Mouse (Mus musculus) gastrocnemius, adult 2 months (tissue): ENCODE data around the gene Cox4i2. TPM values are rescaled to one million over a fixed set of nuclear protein-coding genes. Genes with fewer than 3 reads are reported as not detected.

ENCODE experiments used
- DNase-seq: peaks from one replicate; pipeline ENCODE4 v3.0.0; 2022
- H3K27ac ChIP-seq: fragments of 200-600 bp; 2 replicates; pipeline ENCODE4 v1.8.1; 2022; ENCODE audit warnings: mild to moderate bottlenecking
- H3K4me3 ChIP-seq: fragments of 200-600 bp; 2 replicates; pipeline ENCODE4 v1.8.1; 2022; ENCODE audit warnings: mild to moderate bottlenecking, moderate library complexity
- CTCF ChIP-seq: fragments of 200-600 bp; IDR thresholded peaks from 2 replicates; pipeline ENCODE4 v1.8.1; 2022; ENCODE audit warnings: antibody characterized with exemption, mild to moderate bottlenecking, moderate library complexity
- intact Hi-C: fragments of 180-260 bp; cut with DNase I; formaldehyde crosslinking; loops from one replicate; pipeline ENCODE4 v1.15.1; 2025
- microRNA-seq: library from miRNA; unstranded; fragments of <30 nt; microRNA quantifications from one replicate; pipeline ENCODE4 v1.2.0, GENCODE M21; 2021
- total RNA-seq, 2 experiments: library from RNA; stranded (reverse); gene quantifications; 2 replicates each; pipeline ENCODE4 v1.2.3; 2021

The Cox4i2 gene
- total RNA-seq, 2 experiments from 2014 or later: 2.0 to 4.2 TPM

- intact Hi-C loops: no loop called here
- DNase-seq: no peak
- Histone ChIP-seq H3K27ac (peak overlapping the region; percentile 93), H3K4me3 (no peak overlapping the region)
- TF ChIP-seq CTCF: no peak
These were observed 60.4 kb downstream of the Cox4i2 start for GRCm38 (mm10) chr2:152814213-152814874.

Small RNA genes within 50 kb of the gene (microRNA-seq; reads per million reads assigned to microRNA genes)
- not detected for gene Gm23802

Other genes with a start within 250 kb of the Cox4i2 start
- not detected for gene Defb26, start 242.5 kb upstream of the Cox4i2 start, total RNA-seq
- not detected for gene Defb28, start 235.9 kb upstream of the Cox4i2 start, total RNA-seq
- gene Defb29, start 214.1 kb upstream of the Cox4i2 start, total RNA-seq: not detected
- gene Gm17416, start 184.8 kb upstream of the Cox4i2 start, total RNA-seq: not detected
- gene Defb21, start 181.4 kb upstream of the Cox4i2 start, total RNA-seq: not detected
- gene Defb19, start 173.9 kb upstream of the Cox4i2 start, total RNA-seq: not detected
- not detected for gene Defb45, start 154.8 kb upstream of the Cox4i2 start, total RNA-seq
- gene Defb36, start 149.8 kb upstream of the Cox4i2 start, total RNA-seq: not detected
- not detected for gene Defb25, start 131.1 kb upstream of the Cox4i2 start, total RNA-seq
- gene Rem1, start 127.2 kb upstream of the Cox4i2 start, total RNA-seq: 1 to 10 TPM; 2.4 to 3.0 TPM
- gene H13, start 84.7 kb upstream of the Cox4i2 start, total RNA-seq: 10 to 100 TPM; 32.6 to 37.3 TPM
- gene Mcts2, start 67.1 kb upstream of the Cox4i2 start, total RNA-seq: 10 to 100 TPM; 11.1 to 12.8 TPM
- gene Id1, start 17.9 kb upstream of the Cox4i2 start, total RNA-seq: 10 to 100 TPM in 1 of 2 experiments, 1 to 10 TPM in 1; 6.7 to 26.8 TPM
- gene Bcl2l1, start 77.6 kb downstream of the Cox4i2 start, total RNA-seq: 10 to 100 TPM; 15.7 to 40.3 TPM
- 1 to 10 TPM; 1.1 to 1.7 TPM for gene Tpx2, start 93.8 kb downstream of the Cox4i2 start, total RNA-seq
- 100 to 1,000 TPM; 445 to 720 TPM for gene Mylk2, start 157.2 kb downstream of the Cox4i2 start, total RNA-seq
- gene Foxs1, start 179.0 kb downstream of the Cox4i2 start, total RNA-seq: 1 to 10 TPM; 1.4 to 1.7 TPM
- under 1 TPM; 0.45 to 0.61 TPM for gene Dusp15, start 197.5 kb downstream of the Cox4i2 start, total RNA-seq
- gene Ttll9, start 208.3 kb downstream of the Cox4i2 start, total RNA-seq: not detected